In genomic region chr17:32449042-32449441, GRCm38 (mm10) we compare ENCODE assay signal across 19 mouse cellular contexts. TPM values are rescaled to one million over a fixed set of nuclear protein-coding genes. Genes with fewer than 3 reads are reported as not detected.
"Had no signal": no experiment of that assay in that cellular context is flagged by ENCODE, and none has a peak within 500 bp of the region (broad histone marks: within the 10 kb centered on the region; RNA-seq: fewer than 3 reads in every experiment).

No protein-coding gene starts in this region.

- ATAC-seq: midbrain, embryonic 16.5 days had no signal

- H3K36me3 ChIP-seq: kidney, embryonic 15.5 days; limb, embryonic 13.5 days; liver, embryonic 15.5 days; lung, embryonic 15.5 days; midbrain, embryonic 12.5 days; neural tube, embryonic 13.5 days; stomach, embryonic 15.5 days had no signal

- H3K27ac ChIP-seq: kidney, embryonic 15.5 days; limb, embryonic 13.5 days; liver, embryonic 15.5 days; lung, embryonic 15.5 days; midbrain, embryonic 12.5 days; neural tube, embryonic 13.5 days; stomach, embryonic 15.5 days had no signal

- H3K9ac ChIP-seq: kidney, embryonic 15.5 days; limb, embryonic 13.5 days; liver, embryonic 15.5 days; lung, embryonic 15.5 days; midbrain, embryonic 12.5 days; neural tube, embryonic 13.5 days; stomach, embryonic 15.5 days had no signal

- H3K4me3 ChIP-seq: kidney, embryonic 15.5 days; limb, embryonic 13.5 days; liver, embryonic 15.5 days; lung, embryonic 15.5 days; midbrain, embryonic 12.5 days; neural tube, embryonic 13.5 days; stomach, embryonic 15.5 days had no signal

- H3K9me3 ChIP-seq: kidney, embryonic 15.5 days; lung, embryonic 15.5 days; neural tube, embryonic 13.5 days; stomach, embryonic 15.5 days had no signal

- H3K4me2 ChIP-seq: kidney, embryonic 15.5 days; limb, embryonic 13.5 days; liver, embryonic 15.5 days; lung, embryonic 15.5 days; midbrain, embryonic 12.5 days; neural tube, embryonic 13.5 days; stomach, embryonic 15.5 days had no signal

- DNase-seq: kidney, adult 18-20 months; kidney, postnatal 14 days; layer of hippocampus, postnatal 36 days; left cerebral cortex, postnatal 4 days; lung, postnatal 14 days; retina, postnatal 1 day; right cerebral cortex, postnatal 4 days; spleen, adult 18-20 months; thymus, postnatal 4 days had no signal

- H3K27me3 ChIP-seq: stomach, embryonic 15.5 days had no signal

RNA-seq across cellular contexts. Expression of gene Cyp4f39, which starts 3.5 kb away (rescaled TPM):
- total RNA-seq: layer of hippocampus, postnatal 36 days had no signal

RNA-seq across cellular contexts. Expression of gene Pglyrp2, which starts 25.1 kb away (rescaled TPM):
- total RNA-seq: layer of hippocampus, postnatal 36 days; left cerebral cortex, postnatal 10 days; left cerebral cortex, postnatal 4 days had no signal
- polyA plus RNA-seq: kidney, embryonic 15.5 days; midbrain, embryonic 12.5 days; midbrain, embryonic 16.5 days; neural tube, embryonic 13.5 days had no signal

RNA-seq across cellular contexts. Expression of gene Cyp4f17, which starts 56.8 kb away (rescaled TPM):
- total RNA-seq: megakaryocyte-erythroid progenitor cell, adult 5-6 weeks had no signal
